Mouse (Mus musculus): ENCODE data around the gene Rap2a. TPM values are rescaled to one million over a fixed set of nuclear protein-coding genes. Genes with fewer than 3 reads are reported as not detected.
A peak's percentile ranks its signal among the peaks of the same experiment; 100 is the strongest.

The Rap2a gene
- polyA plus RNA-seq, 1 experiment from 2014 or later = 18.0 TPM

DNA sequence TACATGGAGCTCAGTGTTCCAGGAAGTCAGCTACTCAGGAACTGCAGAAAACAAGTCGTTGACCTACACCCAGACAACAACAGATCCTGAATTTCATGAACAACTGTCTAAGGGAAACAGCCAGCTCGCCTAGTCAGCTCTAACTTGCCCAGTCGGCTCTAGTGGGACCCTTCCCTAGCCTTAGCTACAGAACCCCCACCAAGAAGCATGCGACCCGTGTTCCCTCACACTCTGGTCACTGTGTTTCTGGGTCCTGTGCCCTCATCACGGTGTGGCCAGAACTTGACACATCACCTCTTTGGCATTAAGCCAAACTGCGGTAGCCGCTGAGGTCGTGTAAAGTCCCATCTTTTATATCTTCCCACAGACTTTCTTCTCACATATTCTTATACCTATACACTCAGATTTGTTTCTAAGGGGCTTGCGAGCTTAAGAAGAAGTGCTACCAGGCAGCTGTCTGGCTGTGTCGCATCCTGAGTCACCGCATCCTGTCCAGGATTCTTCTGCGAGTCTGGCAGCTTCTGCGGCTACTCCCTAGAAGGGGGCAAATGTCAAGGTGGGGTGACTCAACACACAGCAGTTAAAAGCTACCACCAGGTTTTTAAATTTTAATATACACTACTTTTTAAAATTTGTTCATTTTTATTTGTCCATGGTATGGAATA, 9.0 kb upstream of the Rap2a start:
- H3K9me3 ChIP-seq (replicated peaks) = no peaks in the 10 kb centered on the region
- H3K4me1 ChIP-seq = no peaks in the 10 kb centered on the region
- no peaks in the 10 kb centered on the region for H3K27me3 ChIP-seq
- WGBS = 82% methylated on average over 14 of the region's 14 CpGs
- no peak overlapping the region for H3K27ac ChIP-seq (replicated peaks)
- no peak overlapping the region for H3K4me3 ChIP-seq (replicated peaks)
- ATAC-seq (ENCODE audit: insufficient number of reproducible peaks, low FRiP score, low TSS enrichment, low read depth) = no peak
- H3K9ac ChIP-seq = no peak overlapping the region
- no peak overlapping the region for H3K4me2 ChIP-seq (replicated peaks)
- H3K36me3 ChIP-seq = no peaks in the 10 kb centered on the region

DNA sequence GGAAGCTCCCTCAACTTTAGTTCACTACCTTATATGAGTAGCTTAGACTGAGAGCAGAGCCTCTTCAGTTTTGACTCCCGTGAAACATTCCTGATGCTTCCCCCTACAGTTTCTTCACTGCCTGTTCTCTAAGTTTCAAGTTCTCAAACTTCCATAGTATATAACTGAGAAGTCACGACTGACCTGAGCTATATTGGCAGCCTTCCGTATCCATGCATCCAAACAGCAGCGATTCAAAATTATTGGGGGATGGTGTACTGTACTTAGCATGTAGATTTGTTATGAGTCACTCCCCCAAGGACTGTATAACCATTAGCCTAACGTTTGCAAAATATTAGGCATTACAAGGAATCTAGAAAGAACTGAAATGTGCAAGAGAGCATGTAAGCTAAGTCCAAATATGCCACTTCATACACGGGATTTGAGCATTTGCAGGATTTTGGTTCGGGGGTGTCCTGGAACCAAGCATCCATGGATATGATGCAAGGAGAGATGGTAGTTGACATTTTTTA, 2.0 kb upstream of the Rap2a start:
- peak overlapping the region; percentile 76; the same call in 1 of the 2 replicates for H3K4me2 ChIP-seq (replicated peaks)
- ATAC-seq (ENCODE audit: insufficient number of reproducible peaks, low FRiP score, low TSS enrichment, low read depth) = no peak
- no peaks in the 10 kb centered on the region for H3K27me3 ChIP-seq
- no peaks in the 10 kb centered on the region for H3K9me3 ChIP-seq (replicated peaks)
- 59% methylated on average over 7 of the region's 7 CpGs for WGBS
- no peaks in the 10 kb centered on the region for H3K36me3 ChIP-seq
- peaks cover 13% of the 10 kb centered on the region for H3K4me1 ChIP-seq
- H3K4me3 ChIP-seq (replicated peaks) = no peak overlapping the region
- no peak overlapping the region for H3K9ac ChIP-seq
- H3K27ac ChIP-seq (replicated peaks) = no peak overlapping the region

DNA sequence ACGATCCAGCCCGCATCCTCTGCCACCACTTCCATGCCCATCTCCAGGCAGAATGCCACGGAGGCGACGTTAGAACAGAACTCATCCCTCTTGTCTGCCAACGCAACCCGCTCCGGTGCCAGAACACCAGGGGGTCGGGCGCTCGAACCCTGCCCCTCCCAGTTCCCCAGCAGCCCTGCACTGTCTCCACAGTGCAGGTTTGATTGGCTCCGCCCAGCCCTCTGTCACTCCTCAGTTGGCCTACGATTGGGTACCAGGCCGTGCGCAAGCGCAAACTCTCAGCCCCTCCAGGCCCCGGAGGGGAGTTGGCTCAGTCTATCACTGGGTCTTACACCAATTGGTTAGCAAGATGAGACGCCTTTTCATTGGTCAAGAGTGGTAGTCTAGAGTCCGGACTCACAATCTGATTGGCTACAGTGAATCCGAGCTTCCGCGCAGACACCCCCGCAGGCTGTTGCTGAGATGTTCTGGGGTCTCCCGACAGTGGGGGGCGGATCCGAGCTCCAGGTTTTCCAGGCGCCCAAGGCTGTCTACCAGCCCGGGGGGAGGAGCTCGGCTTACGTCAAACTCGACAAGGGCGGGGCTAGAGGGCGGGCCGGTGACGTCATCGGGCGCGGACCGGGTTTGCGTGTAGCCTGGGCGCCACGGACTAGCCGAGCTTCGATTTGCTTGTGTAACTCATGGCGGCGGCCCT, 809 bp upstream of the Rap2a start:
- WGBS = under 1% methylated on average over 46 of the region's 46 CpGs
- Histone ChIP-seq H3K36me3 (peaks cover 3% of the 10 kb centered on the region; the same call in 1 of the 2 replicates), H3K27me3 (no peaks in the 10 kb centered on the region), H3K27ac (replicated peaks) (peak overlapping the region; percentile 98), H3K4me2 (replicated peaks) (peak overlapping the region; percentile 76), H3K9ac (peak overlapping the region; percentile 81), H3K9me3 (replicated peaks) (no peaks in the 10 kb centered on the region; the same call in 1 of the 2 replicates), H3K4me3 (replicated peaks) (peak overlapping the region; percentile 88), H3K4me1 (peaks cover 13% of the 10 kb centered on the region)
- peak; percentile 95 for ATAC-seq (ENCODE audit: insufficient number of reproducible peaks, low FRiP score, low TSS enrichment, low read depth)

DNA sequence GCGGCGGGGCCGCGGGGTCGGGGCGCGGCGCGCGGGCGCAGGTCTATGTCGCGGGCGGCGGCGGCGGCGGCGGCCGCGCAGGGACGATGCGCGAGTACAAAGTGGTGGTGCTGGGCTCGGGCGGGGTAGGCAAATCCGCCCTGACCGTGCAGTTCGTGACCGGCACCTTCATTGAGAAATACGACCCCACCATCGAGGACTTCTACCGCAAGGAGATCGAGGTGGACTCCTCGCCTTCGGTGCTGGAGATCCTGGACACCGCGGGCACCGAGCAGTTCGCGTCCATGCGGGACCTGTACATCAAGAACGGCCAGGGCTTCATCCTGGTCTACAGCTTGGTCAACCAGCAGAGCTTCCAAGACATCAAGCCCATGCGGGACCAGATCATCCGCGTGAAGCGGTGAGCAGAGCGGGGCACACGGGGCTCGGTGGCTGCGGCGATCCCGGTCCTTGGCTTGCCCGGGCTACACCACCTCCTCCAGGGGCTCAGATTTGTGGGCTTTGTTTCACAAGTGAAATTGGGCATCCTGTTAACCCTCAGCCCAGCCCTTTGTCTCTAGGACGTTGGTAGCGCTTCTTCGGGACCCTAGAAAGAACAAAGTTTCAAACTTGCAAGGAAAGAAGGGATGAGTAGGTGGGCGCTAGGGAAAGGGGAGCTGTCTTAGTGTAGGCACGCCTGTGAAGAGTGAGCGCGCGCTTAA, 547 bp downstream of the Rap2a start:
- Histone ChIP-seq H3K36me3 (peaks cover 5% of the 10 kb centered on the region; the same call in 1 of the 2 replicates), H3K27me3 (no peaks in the 10 kb centered on the region), H3K4me1 (peaks cover 13% of the 10 kb centered on the region), H3K9me3 (replicated peaks) (no peaks in the 10 kb centered on the region; the same call in 1 of the 2 replicates), H3K4me3 (replicated peaks) (peak overlapping the region; percentile 88), H3K4me2 (replicated peaks) (peak overlapping the region; percentile 76), H3K9ac (peak overlapping the region; percentile 81), H3K27ac (replicated peaks) (peak overlapping the region; percentile 98)
- WGBS = under 1% methylated on average over 62 of the region's 62 CpGs
- ATAC-seq (ENCODE audit: insufficient number of reproducible peaks, low FRiP score, low TSS enrichment, low read depth) = peak; percentile 4

DNA sequence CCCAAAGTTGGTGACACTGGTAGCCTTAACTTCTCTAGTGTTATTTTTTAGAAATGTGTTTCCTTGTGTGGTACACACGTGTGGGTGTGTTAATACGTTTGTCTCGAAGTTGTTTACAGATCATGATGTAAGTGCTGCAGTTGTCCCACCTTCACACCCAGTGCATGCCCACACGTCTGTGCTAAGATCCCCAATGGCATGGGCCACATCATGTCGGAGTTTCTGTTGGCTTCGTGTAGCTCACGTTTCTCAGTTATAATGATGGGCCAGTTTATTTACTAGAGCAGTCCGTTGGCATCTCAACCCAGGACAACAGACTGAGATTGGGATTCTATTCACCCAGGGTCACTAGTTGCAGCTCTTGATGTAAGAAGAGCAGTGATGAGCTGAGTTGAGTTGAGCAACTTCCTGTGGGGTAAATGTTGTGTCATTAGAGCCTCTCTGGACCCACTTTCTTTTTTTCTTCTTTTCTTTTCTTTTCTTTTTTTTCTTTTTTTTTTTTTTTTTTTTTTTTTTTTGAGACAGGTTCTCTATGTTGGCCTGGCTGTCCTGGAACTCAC, 2.2 kb downstream of the Rap2a start:
- Histone ChIP-seq H3K4me3 (replicated peaks) (no peak overlapping the region), H3K9ac (no peak overlapping the region)

DNA sequence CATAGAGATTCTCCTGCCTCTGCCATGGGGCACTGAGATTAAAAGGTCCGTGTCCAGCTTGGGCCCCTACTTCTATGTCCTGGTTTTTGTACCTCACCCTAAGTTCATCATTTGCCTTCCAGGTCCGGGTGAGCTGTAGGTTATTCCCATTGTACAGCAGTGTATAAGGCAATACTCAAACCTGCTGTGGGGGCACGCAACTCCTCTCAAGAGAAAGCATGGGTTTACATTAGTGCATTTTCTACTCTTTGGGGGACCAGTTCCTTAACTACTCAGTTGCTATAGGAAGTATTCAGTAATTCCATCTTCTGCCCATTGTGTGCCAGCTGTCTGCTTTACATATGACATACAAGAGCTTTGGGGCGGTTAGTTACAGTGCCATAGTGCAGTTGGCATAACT, 2.7 kb downstream of the Rap2a start:
- no peaks in the 10 kb centered on the region; the same call in 1 of the 2 replicates for H3K9me3 ChIP-seq (replicated peaks)
- WGBS = 93% methylated on average over 4 of the region's 4 CpGs
- no peak overlapping the region for H3K4me3 ChIP-seq (replicated peaks)
- no peak overlapping the region for H3K4me2 ChIP-seq (replicated peaks)
- ATAC-seq (ENCODE audit: insufficient number of reproducible peaks, low FRiP score, low TSS enrichment, low read depth) = no peak
- no peak overlapping the region for H3K9ac ChIP-seq
- H3K27ac ChIP-seq (replicated peaks) = no peak overlapping the region
- peaks cover 13% of the 10 kb centered on the region for H3K4me1 ChIP-seq
- no peaks in the 10 kb centered on the region for H3K27me3 ChIP-seq
- peaks cover 5% of the 10 kb centered on the region; the same call in 1 of the 2 replicates for H3K36me3 ChIP-seq

More for the DNA sequence above, 2.2 kb downstream of the Rap2a start:
- WGBS = 73% methylated on average over 8 of the region's 8 CpGs
- Histone ChIP-seq H3K9me3 (replicated peaks) (no peaks in the 10 kb centered on the region; the same call in 1 of the 2 replicates), H3K4me1 (peaks cover 13% of the 10 kb centered on the region), H3K4me2 (replicated peaks) (peak overlapping the region; percentile 76; the same call in 1 of the 2 replicates), H3K27ac (replicated peaks) (no peak overlapping the region), H3K27me3 (no peaks in the 10 kb centered on the region), H3K36me3 (peaks cover 5% of the 10 kb centered on the region; the same call in 1 of the 2 replicates)
- no peak for ATAC-seq (ENCODE audit: insufficient number of reproducible peaks, low FRiP score, low TSS enrichment, low read depth)

DNA sequence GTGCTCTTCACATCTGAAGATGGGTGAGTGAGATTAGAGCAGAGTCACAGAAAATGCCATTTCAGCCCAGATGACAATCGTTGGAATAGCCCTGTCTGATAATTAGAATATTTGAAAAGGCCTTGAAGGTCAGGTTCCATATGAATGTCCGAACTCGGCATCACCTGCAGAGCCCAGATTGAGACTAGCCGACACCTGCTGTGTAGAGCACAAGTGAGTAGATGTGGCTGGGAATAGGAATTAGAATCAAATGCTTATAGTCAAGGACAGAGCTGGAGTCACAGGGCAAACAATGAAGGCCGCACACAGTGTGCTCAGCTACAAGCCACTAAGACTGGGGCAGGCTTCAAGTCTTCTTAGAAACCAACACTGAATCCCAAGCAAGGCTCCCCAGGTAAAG, 6.3 kb downstream of the Rap2a start:
- Histone ChIP-seq H3K9me3 (replicated peaks) (no peaks in the 10 kb centered on the region; the same call in 1 of the 2 replicates), H3K4me1 (peaks cover 4% of the 10 kb centered on the region), H3K27me3 (no peaks in the 10 kb centered on the region), H3K9ac (no peak overlapping the region), H3K4me2 (replicated peaks) (no peak overlapping the region), H3K4me3 (replicated peaks) (no peak overlapping the region), H3K36me3 (peaks cover 5% of the 10 kb centered on the region; the same call in 1 of the 2 replicates), H3K27ac (replicated peaks) (no peak overlapping the region)
- 85% methylated on average over 5 of the region's 5 CpGs for WGBS
- no peak for ATAC-seq (ENCODE audit: insufficient number of reproducible peaks, low FRiP score, low TSS enrichment, low read depth)

DNA sequence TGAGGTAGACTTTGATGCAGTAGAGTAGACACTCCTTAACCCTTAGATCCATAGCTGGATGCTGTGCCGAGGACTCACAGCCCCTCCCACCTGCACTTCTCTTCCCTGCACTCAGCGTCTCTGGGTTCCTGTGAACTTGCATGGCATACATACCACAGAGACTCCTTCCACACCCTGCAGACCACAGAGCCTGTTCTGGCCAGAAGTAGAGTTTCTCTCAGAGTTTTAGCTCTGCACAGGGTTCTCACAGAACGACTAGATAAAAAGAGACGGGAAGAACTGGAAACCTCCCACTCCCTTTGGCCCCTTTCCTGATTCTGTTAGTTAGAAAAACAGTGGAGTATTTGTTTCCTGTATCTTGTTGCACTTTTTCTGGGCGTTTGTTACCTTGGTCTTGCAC, 18.0 kb downstream of the Rap2a start:
- Histone ChIP-seq H3K4me3 (replicated peaks) (no peak overlapping the region), H3K4me2 (replicated peaks) (no peak overlapping the region), H3K4me1 (peaks cover 15% of the 10 kb centered on the region), H3K36me3 (no peaks in the 10 kb centered on the region), H3K9ac (no peak overlapping the region), H3K9me3 (replicated peaks) (no peaks in the 10 kb centered on the region), H3K27ac (replicated peaks) (0 out of 2 replicates have a peak overlapping the region, but pooled peaks have one; percentile 7), H3K27me3 (no peaks in the 10 kb centered on the region)
- ATAC-seq (ENCODE audit: insufficient number of reproducible peaks, low FRiP score, low TSS enrichment, low read depth) = peak; percentile 47; the same call in 1 of the 2 replicates
- 18% methylated on average over 5 of the region's 5 CpGs for WGBS

DNA sequence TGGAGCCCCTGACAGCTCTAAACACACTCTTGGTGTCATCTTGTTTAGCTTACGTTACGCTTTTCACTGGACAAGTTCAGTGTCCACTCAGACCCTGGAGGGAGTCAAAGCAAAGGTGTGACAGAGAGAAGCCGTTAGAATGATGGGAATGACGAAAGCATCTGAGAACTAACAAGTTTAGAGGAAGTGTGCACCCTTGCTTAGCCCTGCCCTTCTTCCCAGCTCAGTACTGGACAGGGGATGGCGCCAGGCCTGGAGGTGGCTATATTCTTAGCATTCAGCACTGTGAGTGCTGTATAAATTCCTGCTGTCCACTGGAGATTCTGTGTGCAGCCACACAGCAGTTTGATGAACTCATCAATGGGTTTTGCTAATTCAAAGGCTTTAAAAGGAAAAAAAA, 18.6 kb downstream of the Rap2a start:
- Histone ChIP-seq H3K4me2 (replicated peaks) (no peak overlapping the region), H3K4me1 (peaks cover 15% of the 10 kb centered on the region), H3K9ac (no peak overlapping the region), H3K9me3 (replicated peaks) (no peaks in the 10 kb centered on the region), H3K27ac (replicated peaks) (no peak overlapping the region), H3K27me3 (no peaks in the 10 kb centered on the region), H3K4me3 (replicated peaks) (no peak overlapping the region), H3K36me3 (no peaks in the 10 kb centered on the region)
- 78% methylated on average over 5 of the region's 5 CpGs for WGBS
- no peak for ATAC-seq (ENCODE audit: insufficient number of reproducible peaks, low FRiP score, low TSS enrichment, low read depth)

DNA sequence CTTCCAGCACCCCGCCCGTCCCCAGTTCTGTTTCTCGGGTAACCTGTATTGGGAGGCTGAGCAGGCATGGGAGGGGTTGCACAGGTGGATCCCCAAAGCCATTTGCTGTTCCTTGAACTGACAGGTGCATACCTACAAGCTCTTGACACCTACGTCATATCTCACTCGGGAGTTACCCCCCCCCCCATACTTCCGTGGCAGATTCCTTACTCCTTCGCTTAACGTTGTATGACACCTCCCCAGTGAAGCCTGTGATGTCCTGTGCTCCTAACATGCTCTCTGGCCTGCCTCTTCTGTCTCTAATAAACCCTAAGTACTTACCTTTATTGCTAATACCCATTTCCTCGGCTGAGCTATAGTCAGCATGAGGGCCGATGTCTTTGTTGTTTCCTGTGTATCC, 20.9 kb downstream of the Rap2a start:
- WGBS = 92% methylated on average over 10 of the region's 10 CpGs
- no peak overlapping the region for H3K4me2 ChIP-seq (replicated peaks)
- H3K4me3 ChIP-seq (replicated peaks) = no peak overlapping the region
- no peak for ATAC-seq (ENCODE audit: insufficient number of reproducible peaks, low FRiP score, low TSS enrichment, low read depth)
- no peak overlapping the region for H3K27ac ChIP-seq (replicated peaks)
- no peaks in the 10 kb centered on the region for H3K27me3 ChIP-seq
- peaks cover 15% of the 10 kb centered on the region for H3K4me1 ChIP-seq
- H3K9me3 ChIP-seq (replicated peaks) = no peaks in the 10 kb centered on the region
- H3K9ac ChIP-seq = no peak overlapping the region
- H3K36me3 ChIP-seq = no peaks in the 10 kb centered on the region

DNA sequence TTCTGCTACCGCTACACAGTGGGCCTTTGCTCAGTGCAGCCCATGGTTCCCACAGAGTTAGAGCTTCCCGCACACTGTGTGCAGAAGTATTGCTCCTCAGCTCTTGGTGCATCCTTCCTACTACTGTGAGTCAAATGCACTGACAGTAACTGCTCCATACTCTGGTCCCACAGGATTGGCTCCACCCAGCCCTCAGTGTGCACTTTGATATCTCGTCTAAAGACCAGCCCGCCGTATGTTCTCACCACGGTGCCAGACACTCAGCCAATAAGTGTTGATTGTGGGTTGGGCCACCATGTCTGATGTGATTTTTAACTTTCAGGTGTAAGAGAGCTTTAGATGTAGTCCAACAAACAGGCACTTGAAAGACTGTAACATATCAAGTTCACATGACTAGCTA, 21.4 kb downstream of the Rap2a start:
- WGBS = 87% methylated on average over 6 of the region's 6 CpGs
- H3K4me2 ChIP-seq (replicated peaks) = no peak overlapping the region

More for the DNA sequence above, 21.4 kb downstream of the Rap2a start:
- Histone ChIP-seq H3K27ac (replicated peaks) (no peak overlapping the region), H3K9me3 (replicated peaks) (no peaks in the 10 kb centered on the region), H3K36me3 (no peaks in the 10 kb centered on the region; the same call in 1 of the 2 replicates), H3K9ac (no peak overlapping the region), H3K4me1 (peaks cover 15% of the 10 kb centered on the region), H3K27me3 (no peaks in the 10 kb centered on the region), H3K4me3 (replicated peaks) (no peak overlapping the region)
- ATAC-seq (ENCODE audit: insufficient number of reproducible peaks, low FRiP score, low TSS enrichment, low read depth) = no peak

All from embryonic facial prominence, embryonic 15.5 days (tissue).